Mouse (Mus musculus) forebrain, embryonic 13.5 days (tissue): Measurements from ENCODE around the gene Il17ra. TPM values are rescaled to one million over a fixed set of nuclear protein-coding genes. Genes with fewer than 3 reads are reported as not detected.
A peak's percentile ranks its signal among the peaks of the same experiment; 100 is the strongest.

Experiments used
- ATAC-seq: fragments of 200-750 bp; cut with Nextera tagmentation; 2 replicates; pipeline ENCODE4 v1.8.0; 2017
- H3K27ac ChIP-seq: fragments of 300-500 bp; sonication (generic); 2 replicates; pipeline ENCODE4 v1.5.1; 2015; ENCODE audit warnings: inconsistent platforms, mild to moderate bottlenecking, moderate library complexity
- H3K27me3 ChIP-seq: fragments of 300-500 bp; sonication (generic); 2 replicates; pipeline ENCODE4 v1.6.1; 2015; ENCODE audit warnings: mild to moderate bottlenecking, inconsistent platforms
- H3K36me3 ChIP-seq: fragments of 300-500 bp; sonication (generic); 2 replicates; pipeline ENCODE4 v1.6.1; 2015; ENCODE audit warnings: mild to moderate bottlenecking, inconsistent platforms; ENCODE audit not compliant: poor library complexity, severe bottlenecking
- H3K4me1 ChIP-seq: fragments of 300-500 bp; sonication (generic); 2 replicates; pipeline ENCODE4 v1.6.1; 2015; ENCODE audit warnings: inconsistent platforms
- H3K4me2 ChIP-seq: fragments of 300-500 bp; sonication (generic); 2 replicates; pipeline ENCODE4 v1.6.1; 2015; ENCODE audit warnings: inconsistent platforms, mild to moderate bottlenecking, moderate library complexity
- H3K4me3 ChIP-seq: fragments of 300-500 bp; sonication (generic); 2 replicates; pipeline ENCODE4 v1.5.1; 2015; ENCODE audit warnings: mild to moderate bottlenecking, inconsistent platforms
- H3K9ac ChIP-seq: fragments of 300-500 bp; sonication (generic); 2 replicates; pipeline ENCODE4 v1.6.1; 2015; ENCODE audit warnings: mild to moderate bottlenecking, inconsistent platforms
- H3K9me3 ChIP-seq: fragments of 300-500 bp; sonication (generic); replicated peaks from 2 replicates; pipeline ENCODE4 v1.6.1; 2016; ENCODE audit warnings: inconsistent platforms
- WGBS: fragments of 180-500 bp; shearing (Covaris S2); methylation state at CpG from one replicate; pipeline ENCODE4 v1.1.7; 2015; 5-methylcytosine and 5-hydroxymethylcytosine counted together
- polyA plus RNA-seq: library from polyadenylated mRNA; unstranded; fragments of >200 nt; fragmentation: Nextera tagmentation; extraction: Ambion mirVana; gene quantifications from 2 replicates; pipeline ENCODE4 v1.2.1, GENCODE M21; 2015

Gene Il17ra
- polyA plus RNA-seq, 1 experiment from 2014 or later = 4.4 TPM

DNA sequence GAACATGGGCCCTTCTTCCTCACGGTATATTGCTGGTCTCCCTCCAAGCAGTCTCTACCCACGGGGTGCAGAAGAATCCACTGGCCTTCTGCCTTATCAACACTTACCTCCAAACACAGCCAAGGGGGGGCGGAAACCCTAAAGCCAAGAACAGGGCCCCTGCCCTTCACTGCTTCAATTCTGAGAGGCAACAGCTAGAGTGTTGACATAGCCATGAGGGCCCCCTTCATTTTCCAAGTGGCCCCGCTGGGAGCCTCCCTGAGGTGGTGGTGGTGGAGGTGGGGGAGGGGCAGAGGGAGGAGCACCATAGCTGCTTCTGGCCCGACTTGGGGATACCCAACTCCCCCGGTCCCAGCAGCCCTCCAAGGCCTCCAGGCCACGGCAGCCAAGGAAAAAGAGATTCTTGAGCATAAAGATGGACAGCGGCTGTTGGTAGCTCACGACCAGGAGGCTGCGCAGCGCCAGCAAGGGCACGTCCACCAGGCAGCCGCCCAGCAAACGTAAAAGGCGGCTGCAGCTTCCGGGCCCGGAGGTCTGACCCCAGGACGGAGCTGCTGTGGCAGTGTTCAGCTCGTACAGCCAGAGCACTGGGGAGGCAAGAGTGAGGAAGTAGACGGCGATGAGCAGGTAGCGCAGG, 28.9 kb downstream of the Il17ra start:
- H3K4me3 ChIP-seq = peak overlapping the region; percentile 76
- peak overlapping the region; percentile 87 for H3K9ac ChIP-seq
- no peak overlapping the region for H3K27ac ChIP-seq
- H3K4me1 ChIP-seq = peaks cover 43% of the 10 kb centered on the region
- no peaks in the 10 kb centered on the region for H3K36me3 ChIP-seq
- H3K9me3 ChIP-seq = no peaks in the 10 kb centered on the region
- H3K4me2 ChIP-seq = peak overlapping the region; percentile 81
- ATAC-seq = no peak
- WGBS = 11% methylated on average over 22 of the region's 22 CpGs
- H3K27me3 ChIP-seq = peaks cover 17% of the 10 kb centered on the region

GRCm38 (mm10) chr6:120492499-120493373, 29.7 kb downstream of the Il17ra start:
- peak overlapping the region; percentile 87 for H3K9ac ChIP-seq
- peak overlapping the region; percentile 81 for H3K4me2 ChIP-seq
- peaks cover 43% of the 10 kb centered on the region for H3K4me1 ChIP-seq
- no peaks in the 10 kb centered on the region for H3K36me3 ChIP-seq
- no peaks in the 10 kb centered on the region for H3K9me3 ChIP-seq
- ATAC-seq = peak; percentile 17
- peaks cover 17% of the 10 kb centered on the region for H3K27me3 ChIP-seq
- peak overlapping the region; percentile 95 for H3K27ac ChIP-seq
- WGBS = under 1% methylated on average over 91 of the region's 95 CpGs
- H3K4me3 ChIP-seq = peak overlapping the region; percentile 76

GRCm38 (mm10) chr6:120493374-120494181, 30.5 kb downstream of the Il17ra start, which contains the start of gene Tmem121b:
TSS of gene Tmem121b (minus strand) at chr6:120493807.
- H3K4me2 ChIP-seq = peak within 1 kb of the TSS; percentile 81
- WGBS = under 1% methylated on average over 48 of the region's 84 CpGs
- H3K27ac ChIP-seq = peak within 1 kb of the TSS; percentile 95
- ATAC-seq = peak; percentile 90
- peaks cover 43% of the 10 kb centered on the region for H3K4me1 ChIP-seq
- no peaks in the 10 kb centered on the region for H3K9me3 ChIP-seq
- H3K27me3 ChIP-seq = peaks cover 17% of the 10 kb centered on the region
- no peaks in the 10 kb centered on the region for H3K36me3 ChIP-seq
- H3K9ac ChIP-seq = peak within 1 kb of the TSS; percentile 87
- H3K4me3 ChIP-seq = peak within 1 kb of the TSS; percentile 76

DNA sequence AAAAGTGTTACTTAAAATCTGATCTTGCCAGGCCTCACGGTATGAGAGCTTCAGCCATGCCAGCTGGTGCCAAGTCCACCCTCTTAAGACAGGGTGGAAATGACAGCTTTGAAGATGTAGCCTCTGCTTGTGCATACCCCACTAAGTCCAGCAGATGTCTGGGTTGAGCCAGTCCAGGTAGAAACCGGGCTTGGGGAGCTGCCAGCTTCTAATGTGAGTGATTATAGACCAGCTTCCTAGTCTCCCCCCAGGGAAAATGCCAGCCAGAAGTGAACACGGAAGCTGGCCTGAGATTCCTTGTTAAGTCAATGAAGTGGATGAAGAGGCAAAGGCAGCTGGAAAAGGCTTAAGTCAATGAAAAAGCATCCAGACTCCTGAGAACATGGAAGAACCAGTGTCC, 33.5 kb downstream of the Il17ra start:
- Histone ChIP-seq H3K9ac (no peak overlapping the region), H3K4me2 (no peak overlapping the region), H3K27me3 (peaks cover 16% of the 10 kb centered on the region), H3K4me1 (peaks cover 21% of the 10 kb centered on the region), H3K4me3 (no peak overlapping the region), H3K27ac (no peak overlapping the region), H3K9me3 (peaks cover 6% of the 10 kb centered on the region; the same call in 1 of the 2 replicates), H3K36me3 (no peaks in the 10 kb centered on the region)
- WGBS = 62% methylated on average over 3 of the region's 3 CpGs
- no peak for ATAC-seq

GRCm38 (mm10) chr6:120504051-120504450, 41.0 kb downstream of the Il17ra start:
- peaks cover 15% of the 10 kb centered on the region for H3K36me3 ChIP-seq
- 0 out of 2 replicates have a peak, but pooled peaks cover 7% of the 10 kb centered on the region for H3K4me1 ChIP-seq
- no peak overlapping the region for H3K4me3 ChIP-seq
- no peak overlapping the region for H3K9ac ChIP-seq
- H3K27me3 ChIP-seq = no peaks in the 10 kb centered on the region
- H3K27ac ChIP-seq = no peak overlapping the region
- ATAC-seq = no peak
- WGBS = 67% methylated on average over 3 of the region's 3 CpGs
- no peak overlapping the region for H3K4me2 ChIP-seq
- H3K9me3 ChIP-seq = peaks cover 6% of the 10 kb centered on the region; the same call in 1 of the 2 replicates

- ATAC-seq = no peak
- Histone ChIP-seq H3K27ac (no peak overlapping the region), H3K27me3 (no peaks in the 10 kb centered on the region), H3K9me3 (peaks cover 2% of the 10 kb centered on the region; the same call in 1 of the 2 replicates), H3K4me3 (no peak overlapping the region), H3K4me2 (no peak overlapping the region), H3K4me1 (0 out of 2 replicates have a peak, but pooled peaks cover 7% of the 10 kb centered on the region), H3K9ac (no peak overlapping the region), H3K36me3 (peaks cover 30% of the 10 kb centered on the region)
- 41% methylated on average over 4 of the region's 4 CpGs for WGBS
Measured at GRCm38 (mm10) chr6:120505531-120505930, 42.5 kb downstream of the Il17ra start.

GRCm38 (mm10) chr6:120508645-120509044, 45.6 kb downstream of the Il17ra start:
- Histone ChIP-seq H3K9ac (no peak overlapping the region), H3K4me3 (no peak overlapping the region), H3K36me3 (peaks cover 54% of the 10 kb centered on the region), H3K27ac (no peak overlapping the region), H3K27me3 (no peaks in the 10 kb centered on the region), H3K9me3 (no peaks in the 10 kb centered on the region), H3K4me2 (no peak overlapping the region), H3K4me1 (0 out of 2 replicates have a peak, but pooled peaks cover 7% of the 10 kb centered on the region)
- ATAC-seq = no peak
- 86% methylated on average over 4 of the region's 4 CpGs for WGBS

DNA sequence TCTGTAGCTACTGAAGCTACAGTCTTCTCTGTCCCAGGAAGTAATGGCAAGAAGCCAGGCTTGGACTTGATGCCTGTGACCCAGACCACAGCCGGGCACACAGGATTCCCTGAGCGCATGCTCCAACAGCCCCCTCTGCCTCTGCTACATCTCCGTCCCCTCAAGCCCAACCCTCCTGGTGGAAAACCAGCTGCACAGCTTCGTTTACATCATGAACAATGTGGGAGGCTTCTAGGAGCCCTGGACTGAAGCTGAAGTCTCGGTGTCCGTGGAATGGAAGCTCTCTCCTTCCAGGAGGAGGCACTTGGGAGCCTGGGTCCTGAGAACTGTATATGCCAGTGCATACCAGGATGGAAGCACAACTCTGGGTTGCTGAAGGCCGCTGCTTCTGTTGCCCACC, 46.9 kb downstream of the Il17ra start:
- no peak overlapping the region for H3K9ac ChIP-seq
- H3K4me2 ChIP-seq = no peak overlapping the region
- WGBS = 92% methylated on average over 7 of the region's 7 CpGs
- H3K9me3 ChIP-seq = no peaks in the 10 kb centered on the region
- ATAC-seq = no peak
- no peak overlapping the region for H3K4me3 ChIP-seq
- no peak overlapping the region for H3K27ac ChIP-seq
- H3K27me3 ChIP-seq = no peaks in the 10 kb centered on the region
- 0 out of 2 replicates have a peak, but pooled peaks cover 7% of the 10 kb centered on the region for H3K4me1 ChIP-seq
- H3K36me3 ChIP-seq = peaks cover 65% of the 10 kb centered on the region

DNA sequence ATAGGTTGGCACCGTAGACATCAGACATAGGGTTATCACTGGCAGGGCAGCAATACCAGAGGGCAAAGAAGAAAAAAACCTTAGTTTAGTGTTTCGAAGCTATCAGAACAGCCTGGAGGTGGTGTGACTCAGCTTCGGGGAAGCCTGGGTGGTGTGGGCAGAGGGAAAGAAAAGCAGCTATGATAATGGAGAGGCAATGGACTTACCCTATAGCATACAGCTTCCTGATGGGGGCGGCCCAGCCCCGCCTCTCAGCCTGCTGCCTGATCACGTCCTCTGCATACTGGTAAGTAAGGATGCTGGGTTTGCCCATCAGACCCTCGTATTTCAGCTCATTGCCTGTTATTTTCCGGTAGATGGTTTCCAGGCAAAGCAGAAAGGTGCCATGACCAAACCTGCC, 47.4 kb downstream of the Il17ra start:
- WGBS = 92% methylated on average over 8 of the region's 8 CpGs
- H3K4me3 ChIP-seq = no peak overlapping the region
- H3K4me2 ChIP-seq = no peak overlapping the region
- H3K27me3 ChIP-seq = no peaks in the 10 kb centered on the region
- ATAC-seq = no peak
- H3K4me1 ChIP-seq = 0 out of 2 replicates have a peak, but pooled peaks cover 4% of the 10 kb centered on the region
- H3K27ac ChIP-seq = no peak overlapping the region
- H3K9me3 ChIP-seq = no peaks in the 10 kb centered on the region
- no peak overlapping the region for H3K9ac ChIP-seq
- H3K36me3 ChIP-seq = peaks cover 65% of the 10 kb centered on the region

GRCm38 (mm10) chr6:120511212-120511611, 48.2 kb downstream of the Il17ra start:
- H3K4me1 ChIP-seq = no peaks in the 10 kb centered on the region
- H3K9ac ChIP-seq = no peak overlapping the region
- no peaks in the 10 kb centered on the region for H3K9me3 ChIP-seq
- H3K4me3 ChIP-seq = no peak overlapping the region
- H3K27ac ChIP-seq = no peak overlapping the region
- H3K27me3 ChIP-seq = no peaks in the 10 kb centered on the region
- peaks cover 65% of the 10 kb centered on the region for H3K36me3 ChIP-seq
- H3K4me2 ChIP-seq = no peak overlapping the region
- WGBS = 95% methylated on average over 6 of the region's 6 CpGs
- no peak for ATAC-seq

GRCm38 (mm10) chr6:120516422-120516821, 53.4 kb downstream of the Il17ra start:
- H3K4me1 ChIP-seq = no peaks in the 10 kb centered on the region
- no peak overlapping the region for H3K27ac ChIP-seq
- H3K4me2 ChIP-seq = no peak overlapping the region
- no peak overlapping the region for H3K9ac ChIP-seq
- no peak overlapping the region for H3K4me3 ChIP-seq
- ATAC-seq = no peak
- H3K9me3 ChIP-seq = no peaks in the 10 kb centered on the region
- no peaks in the 10 kb centered on the region for H3K27me3 ChIP-seq
- 95% methylated on average over 4 of the region's 4 CpGs for WGBS
- peaks cover 73% of the 10 kb centered on the region for H3K36me3 ChIP-seq
